Mouse (Mus musculus) heart, adult 2 months (tissue): ENCODE data around the gene Cntn5.

Experiments used
- CTCF ChIP-seq: fragments of 200-600 bp; IDR thresholded peaks from 2 replicates; pipeline ENCODE4 v1.8.1; 2022; ENCODE audit warnings: antibody characterized with exemption, mild to moderate bottlenecking, moderate library complexity
- POLR2A ChIP-seq: fragments of 200-500 bp; IDR thresholded peaks from 2 replicates; pipeline ENCODE4 v1.6.1; 2011; ENCODE audit warnings: mild to moderate bottlenecking, low read depth, low read length, control low read depth; ENCODE audit not compliant: insufficient read depth

GRCm38 (mm10) chr9:10879758-10880157 lies 24.8 kb downstream of the Cntn5 start:
- TF ChIP-seq CTCF (no peak), POLR2A (no peak)
